Mouse (Mus musculus) intestine, embryonic 14.5 days (tissue): ENCODE data around the gene Tmem233. TPM values are rescaled to one million over a fixed set of nuclear protein-coding genes. Genes with fewer than 3 reads are reported as not detected.

Experiments
- ATAC-seq: fragments of 200-750 bp; cut with Nextera tagmentation; replicated peaks from 2 replicates; pipeline ENCODE4 v1.8.0; 2017; ENCODE audit warnings: low read depth, moderate number of reproducible peaks, moderate TSS enrichment, moderate library complexity; ENCODE audit not compliant: low FRiP score, low TSS enrichment
- DNase-seq: peaks from one replicate; pipeline ENCODE4 v3.0.0-alpha.2; 2018; ENCODE audit warnings: low spot score
- H3K27ac ChIP-seq: fragments of 300-500 bp; sonication (generic); 2 replicates; pipeline ENCODE4 v1.5.1; 2014; ENCODE audit warnings: low read depth, mild to moderate bottlenecking, control low read depth
- H3K27me3 ChIP-seq: fragments of 300-500 bp; sonication (generic); replicated peaks from 2 replicates; pipeline ENCODE4 v1.6.1; 2014; ENCODE audit warnings: low read length, control low read depth; ENCODE audit not compliant: control insufficient read depth, insufficient read depth
- H3K36me3 ChIP-seq: fragments of 300-500 bp; sonication (generic); 2 replicates; pipeline ENCODE4 v1.6.1; 2014; ENCODE audit warnings: low read length, control low read depth; ENCODE audit not compliant: control insufficient read depth, insufficient read depth
- H3K4me1 ChIP-seq: fragments of 300-500 bp; sonication (generic); replicated peaks from 2 replicates; pipeline ENCODE4 v1.6.1; 2014; ENCODE audit warnings: low read length, control low read depth, mixed read lengths; ENCODE audit not compliant: control insufficient read depth, insufficient read depth
- H3K4me2 ChIP-seq: fragments of 300-500 bp; sonication (generic); 2 replicates; pipeline ENCODE4 v1.6.1; 2014; ENCODE audit warnings: low read length
- H3K4me3 ChIP-seq: fragments of 300-500 bp; sonication (generic); 2 replicates; pipeline ENCODE4 v1.5.1; 2014; ENCODE audit warnings: low read depth, low read length, control low read depth, mixed read lengths
- H3K9ac ChIP-seq: fragments of 300-500 bp; sonication (generic); 2 replicates; pipeline ENCODE4 v1.6.1; 2014; ENCODE audit warnings: mild to moderate bottlenecking, low read length
- H3K9me3 ChIP-seq: fragments of 300-500 bp; sonication (generic); 2 replicates; pipeline ENCODE4 v1.6.1; 2016; ENCODE audit warnings: low read length, control low read depth; ENCODE audit not compliant: control insufficient read depth
- WGBS: fragments of 180-500 bp; shearing (Covaris S2); extraction: QIAGEN DNeasy Blood & Tissue Kit; methylation state at CpG from one replicate; pipeline ENCODE4 v1.1.7; 2014; 5-methylcytosine and 5-hydroxymethylcytosine counted together
- polyA plus RNA-seq: library from polyadenylated mRNA; unstranded; fragments of >200 nt; fragmentation: Nextera tagmentation; extraction: Ambion mirVana; gene quantifications from 2 replicates; pipeline ENCODE4 v1.2.1, GENCODE M21; 2014

Gene Tmem233
- polyA plus RNA-seq, 1 experiment from 2014 or later, result not detected

DNA sequence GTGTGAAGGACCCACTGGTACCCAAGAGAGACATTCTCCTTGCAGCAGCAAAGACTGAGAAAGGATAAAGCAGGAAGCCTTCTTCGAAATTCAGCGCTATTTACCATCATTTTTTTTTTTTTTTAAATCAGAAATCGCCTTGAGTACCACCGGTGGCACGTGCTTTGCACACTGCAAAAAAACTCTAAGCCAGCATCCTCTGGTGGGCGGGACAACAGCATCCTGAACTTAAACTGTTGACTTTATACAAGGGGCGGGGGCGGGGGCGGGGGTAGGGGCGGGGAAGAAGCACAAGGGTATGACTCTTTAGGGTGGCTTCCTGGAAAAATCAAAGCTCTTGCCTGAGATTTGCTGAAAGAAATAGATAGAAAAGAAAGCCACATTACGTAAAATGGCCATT lies 43.3 kb downstream of the Tmem233 start:
- Histone ChIP-seq H3K9me3 (no peaks in the 10 kb centered on the region), H3K27ac (no peak overlapping the region), H3K4me3 (no peak overlapping the region), H3K4me2 (peak overlapping the region; percentile 40), H3K27me3 (no peaks in the 10 kb centered on the region), H3K9ac (no peak overlapping the region), H3K36me3 (no peaks in the 10 kb centered on the region), H3K4me1 (no peaks in the 10 kb centered on the region)
- ATAC-seq, result no peak
- no peak for DNase-seq
- WGBS, result 19% methylated on average over 11 of the region's 11 CpGs

DNA sequence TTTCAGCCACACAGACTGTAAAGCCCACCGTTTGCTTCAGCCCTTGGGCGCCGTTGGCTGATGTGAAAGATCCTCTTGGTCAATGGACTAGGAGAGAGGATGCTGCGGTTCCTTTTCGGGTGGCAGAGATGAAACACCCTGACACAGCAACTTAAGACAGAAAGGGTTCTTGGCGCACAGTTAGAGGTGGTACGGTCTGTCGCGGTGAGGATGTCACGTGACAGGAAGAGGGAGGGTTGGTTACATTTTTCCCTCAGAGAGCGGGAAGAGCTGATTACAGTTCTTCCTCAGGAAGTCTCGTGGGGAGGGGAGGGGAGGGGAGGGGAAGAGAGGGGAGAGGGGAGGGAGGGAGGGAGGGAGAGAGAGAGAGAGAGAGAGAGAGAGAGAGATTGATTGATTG lies 45.3 kb downstream of the Tmem233 start:
- WGBS, result 55% methylated on average over 9 of the region's 12 CpGs
- Histone ChIP-seq H3K9me3 (no peaks in the 10 kb centered on the region), H3K27me3 (no peaks in the 10 kb centered on the region), H3K36me3 (no peaks in the 10 kb centered on the region), H3K27ac (no peak overlapping the region), H3K4me3 (no peak overlapping the region), H3K9ac (no peak overlapping the region), H3K4me1 (no peaks in the 10 kb centered on the region), H3K4me2 (no peak overlapping the region)
- DNase-seq (no peak), ATAC-seq (no peak)

DNA sequence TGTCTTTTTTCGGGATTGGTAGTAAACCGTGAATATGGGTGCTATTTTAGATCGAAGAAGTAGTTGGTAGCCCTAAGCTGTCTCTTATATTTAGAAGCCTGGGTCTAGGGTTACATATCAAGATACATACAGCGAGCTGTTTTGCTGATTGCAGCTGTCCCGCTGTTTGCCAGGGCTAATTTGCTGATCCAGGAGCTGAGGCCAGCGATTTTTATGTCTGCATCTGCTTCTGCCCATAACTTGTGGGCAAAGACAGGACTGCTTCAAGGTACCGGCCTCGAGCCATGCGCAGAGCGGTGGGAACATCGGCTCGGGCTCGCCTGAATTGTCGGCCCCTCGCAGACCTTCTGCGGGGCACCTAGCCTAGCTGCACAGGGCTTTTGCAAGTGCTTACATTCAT lies 46.6 kb downstream of the Tmem233 start:
- Histone ChIP-seq H3K36me3 (no peaks in the 10 kb centered on the region), H3K9ac (no peak overlapping the region), H3K4me1 (no peaks in the 10 kb centered on the region), H3K27me3 (no peaks in the 10 kb centered on the region), H3K4me3 (no peak overlapping the region), H3K4me2 (no peak overlapping the region), H3K27ac (no peak overlapping the region), H3K9me3 (no peaks in the 10 kb centered on the region)
- ATAC-seq (no peak), DNase-seq (no peak)
- WGBS, result 70% methylated on average over 16 of the region's 16 CpGs

DNA sequence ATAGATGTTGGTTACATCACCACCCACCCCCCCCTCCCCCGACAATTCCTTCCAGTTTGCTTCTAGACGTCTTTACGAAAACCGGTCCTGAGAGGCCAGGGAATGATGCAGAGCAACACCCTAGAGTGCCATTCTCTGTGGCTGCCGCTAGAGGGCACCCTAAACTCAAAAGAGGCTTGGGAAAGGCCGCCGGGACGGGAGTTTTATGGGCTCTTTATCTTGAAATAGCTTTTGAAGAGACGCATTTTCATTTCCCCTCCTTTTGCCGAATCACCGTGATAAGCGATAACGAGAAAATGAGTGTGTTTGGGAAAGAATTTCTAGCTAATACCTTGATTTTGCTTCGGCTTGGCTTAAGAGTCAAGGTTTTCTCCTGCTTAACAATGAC lies 51.9 kb downstream of the Tmem233 start:
- no peaks in the 10 kb centered on the region for H3K9me3 ChIP-seq
- no peaks in the 10 kb centered on the region for H3K36me3 ChIP-seq
- no peak overlapping the region for H3K9ac ChIP-seq
- DNase-seq (peak; percentile 88), ATAC-seq (0 out of 2 replicates have a peak, but pooled peaks have one; percentile 23)
- H3K27ac ChIP-seq, result no peak overlapping the region
- WGBS, result 3% methylated on average over 14 of the region's 14 CpGs
- H3K4me2 ChIP-seq, result no peak overlapping the region
- H3K27me3 ChIP-seq, result peaks cover 8% of the 10 kb centered on the region; the same call in 1 of the 2 replicates
- H3K4me1 ChIP-seq, result no peaks in the 10 kb centered on the region
- no peak overlapping the region for H3K4me3 ChIP-seq

DNA sequence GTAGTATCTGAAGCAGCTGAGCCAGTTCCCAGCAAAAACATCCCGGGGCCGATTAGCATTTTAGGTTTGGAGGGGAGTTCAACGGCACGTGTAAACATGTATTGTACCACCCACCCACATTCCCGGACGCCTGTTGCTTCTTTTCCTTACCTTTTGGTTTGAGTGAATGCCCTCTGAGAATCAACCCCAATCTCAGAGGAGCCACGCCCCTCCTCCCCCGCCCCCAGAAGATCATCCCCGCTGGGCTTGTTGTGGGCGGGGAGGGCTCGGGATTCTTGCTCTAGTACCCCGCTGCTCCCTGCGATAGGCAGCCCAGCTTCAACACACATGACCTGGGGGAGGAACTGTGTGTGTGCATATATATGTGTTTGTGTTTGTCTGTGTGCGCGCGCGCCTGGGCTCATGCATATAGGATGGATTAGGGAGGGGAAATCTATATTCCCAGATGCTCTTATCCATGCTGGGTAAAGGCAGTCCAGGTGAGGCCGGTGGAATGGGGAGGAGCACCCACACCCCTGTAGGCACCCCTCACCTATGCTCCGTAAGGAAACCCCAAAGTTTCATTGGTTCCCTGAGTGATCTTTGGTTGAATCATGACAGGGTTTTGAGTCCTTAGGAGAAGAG lies 52.4 kb downstream of the Tmem233 start:
- H3K27me3 ChIP-seq, result peaks cover 8% of the 10 kb centered on the region; the same call in 1 of the 2 replicates
- DNase-seq (no peak), ATAC-seq (0 out of 2 replicates have a peak, but pooled peaks have one; percentile 11)
- WGBS, result 3% methylated on average over 19 of the region's 19 CpGs
- H3K4me2 ChIP-seq, result peak overlapping the region; percentile 28; the same call in 1 of the 2 replicates
- H3K36me3 ChIP-seq, result no peaks in the 10 kb centered on the region
- H3K4me3 ChIP-seq, result no peak overlapping the region
- no peak overlapping the region for H3K27ac ChIP-seq
- H3K9me3 ChIP-seq, result no peaks in the 10 kb centered on the region
- H3K9ac ChIP-seq, result no peak overlapping the region
- no peaks in the 10 kb centered on the region for H3K4me1 ChIP-seq

DNA sequence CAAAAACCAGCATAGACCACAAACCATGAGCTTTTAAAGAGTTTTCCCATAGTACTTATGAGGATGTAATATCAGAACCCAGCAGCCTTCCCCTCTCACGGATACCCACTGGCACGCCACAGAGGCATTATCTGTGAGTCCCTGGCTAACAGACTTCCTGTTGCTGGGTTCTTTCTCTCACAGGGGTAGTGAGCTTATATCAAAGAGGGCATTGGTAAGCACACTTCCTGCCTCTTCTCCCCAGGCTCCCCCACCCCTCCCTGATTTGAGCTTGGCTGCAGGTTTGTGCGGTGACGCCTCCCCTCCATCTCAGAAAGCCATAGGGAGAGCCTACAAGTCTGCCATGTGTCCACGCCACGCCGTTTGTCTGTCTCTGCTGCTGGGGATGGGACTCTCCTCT lies 54.0 kb downstream of the Tmem233 start:
- Histone ChIP-seq H3K4me3 (no peak overlapping the region), H3K9me3 (no peaks in the 10 kb centered on the region), H3K27me3 (peaks cover 8% of the 10 kb centered on the region; the same call in 1 of the 2 replicates), H3K27ac (no peak overlapping the region), H3K9ac (no peak overlapping the region), H3K4me1 (no peaks in the 10 kb centered on the region), H3K36me3 (no peaks in the 10 kb centered on the region), H3K4me2 (no peak overlapping the region)
- 69% methylated on average over 7 of the region's 7 CpGs for WGBS
- DNase-seq, result no peak
- ATAC-seq, result no peak

DNA sequence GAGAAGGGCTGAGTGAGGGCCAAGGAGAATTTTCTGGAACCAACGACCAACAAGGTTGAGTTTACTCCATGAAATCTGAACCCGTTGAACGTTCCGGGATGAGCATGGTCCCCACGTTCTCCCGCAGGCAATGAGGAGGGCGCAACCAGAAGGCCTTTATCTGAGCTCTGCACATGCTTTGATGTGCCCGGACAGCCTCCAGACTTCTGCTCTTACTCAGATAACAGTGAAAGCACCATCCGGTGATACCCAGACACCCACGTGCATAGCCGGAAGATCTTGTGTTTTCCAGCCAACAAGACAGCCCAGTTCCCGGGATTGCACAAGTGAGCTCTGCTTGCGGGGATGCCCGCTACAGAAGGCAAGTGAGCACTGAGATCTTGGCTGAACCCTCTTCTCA lies 56.5 kb downstream of the Tmem233 start:
- Histone ChIP-seq H3K4me1 (peaks cover 11% of the 10 kb centered on the region), H3K4me2 (no peak overlapping the region), H3K27ac (no peak overlapping the region), H3K9me3 (no peaks in the 10 kb centered on the region), H3K4me3 (no peak overlapping the region), H3K36me3 (peaks cover 8% of the 10 kb centered on the region), H3K9ac (no peak overlapping the region), H3K27me3 (peaks cover 8% of the 10 kb centered on the region; the same call in 1 of the 2 replicates)
- WGBS, result 90% methylated on average over 14 of the region's 14 CpGs
- ATAC-seq (no peak), DNase-seq (no peak)

DNA sequence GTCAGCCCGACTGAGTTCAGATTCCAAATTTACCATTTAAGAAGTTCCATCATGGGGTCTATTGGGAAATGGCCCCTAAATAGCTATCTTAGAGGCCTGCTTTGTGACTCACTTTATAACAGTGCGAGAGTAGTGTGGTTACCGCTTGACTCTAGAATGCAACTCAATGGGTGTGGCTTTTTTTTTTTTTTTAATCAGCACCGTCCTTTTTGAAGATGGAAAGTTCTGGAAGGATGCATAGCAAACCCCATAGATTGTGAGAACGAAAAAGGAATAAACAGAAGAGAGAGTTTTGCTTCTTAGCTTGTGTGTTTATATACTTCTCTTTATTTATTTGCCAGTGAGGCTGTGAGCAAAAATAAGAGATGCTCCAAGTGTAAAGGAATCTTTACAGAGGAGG lies 56.9 kb downstream of the Tmem233 start:
- Histone ChIP-seq H3K36me3 (peaks cover 13% of the 10 kb centered on the region), H3K4me3 (no peak overlapping the region), H3K9me3 (no peaks in the 10 kb centered on the region), H3K9ac (no peak overlapping the region), H3K4me2 (no peak overlapping the region), H3K27ac (no peak overlapping the region), H3K4me1 (peaks cover 11% of the 10 kb centered on the region), H3K27me3 (peaks cover 8% of the 10 kb centered on the region; the same call in 1 of the 2 replicates)
- WGBS, result 90% methylated on average over 5 of the region's 5 CpGs
- ATAC-seq, result no peak
- DNase-seq, result no peak

DNA sequence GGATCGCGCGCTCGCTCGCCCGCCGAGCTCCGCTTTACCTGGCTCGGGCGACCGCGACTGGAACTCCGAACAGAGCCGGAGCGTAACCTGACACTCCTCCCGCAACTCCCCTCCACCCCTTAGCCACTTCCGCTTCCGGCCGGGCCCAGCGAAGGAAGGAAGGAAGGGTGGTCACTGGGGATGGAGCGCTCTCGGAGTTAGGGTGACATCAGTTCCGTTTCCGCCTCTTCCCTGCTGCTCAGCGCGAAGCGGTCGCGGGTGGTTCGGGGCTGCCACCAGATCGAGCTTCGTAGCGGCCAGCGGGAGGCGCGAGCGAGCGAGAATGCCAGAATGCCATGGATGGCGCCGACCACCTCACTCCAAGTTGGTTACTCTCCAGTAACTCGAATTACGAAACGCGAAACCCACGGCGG lies 58.7 kb downstream of the Tmem233 start, which contains the start of gene Prkab1:
Gene Prkab1, minus strand, starts transcription at position 182 of the 413 bp plus-strand sequence.
- H3K9me3 ChIP-seq, result no peaks in the 10 kb centered on the region
- under 1% methylated on average over 46 of the region's 46 CpGs for WGBS
- H3K27ac ChIP-seq, result peak within 1 kb of the TSS; percentile 80
- H3K36me3 ChIP-seq, result peaks cover 30% of the 10 kb centered on the region
- DNase-seq (peak; percentile 91), ATAC-seq (peak; percentile 99)
- no peaks in the 10 kb centered on the region for H3K27me3 ChIP-seq
- H3K4me3 ChIP-seq, result peak within 1 kb of the TSS; percentile 85
- peak within 1 kb of the TSS; percentile 76 for H3K9ac ChIP-seq
- H3K4me1 ChIP-seq, result peaks cover 11% of the 10 kb centered on the region
- peak within 1 kb of the TSS; percentile 78 for H3K4me2 ChIP-seq
